Mouse (Mus musculus) limb, embryonic 14.5 days (tissue): ENCODE measurements at regions not wholly inside any gene's neighbourhood (a gene's known extent, or its start where the extent isn't known, plus 50 kb on each side); places are given as distances from the start of the nearest gene placed in this dataset.

Experiments
- ATAC-seq: fragments of 200-750 bp; cut with Nextera tagmentation; 2 replicates; pipeline ENCODE4 v1.8.0; 2017; ENCODE audit warnings: low read depth, moderate number of reproducible peaks, moderate TSS enrichment; ENCODE audit not compliant: low FRiP score
- DNase-seq: peaks from one replicate; pipeline ENCODE4 v3.0.0-alpha.2; 2015; ENCODE audit warnings: low spot score
- H3K27ac ChIP-seq: fragments of 300-500 bp; sonication (generic); replicated peaks from 2 replicates; pipeline ENCODE4 v1.5.1; 2014; ENCODE audit warnings: low read depth, mild to moderate bottlenecking, low read length, moderate library complexity, mixed read lengths
- H3K27me3 ChIP-seq: fragments of 300-500 bp; sonication (generic); 2 replicates; pipeline ENCODE4 v1.6.1; 2014; ENCODE audit warnings: low read length, mixed read lengths; ENCODE audit not compliant: control insufficient read depth, insufficient read depth
- H3K36me3 ChIP-seq: fragments of 300-500 bp; sonication (generic); 2 replicates; pipeline ENCODE4 v1.6.1; 2014; ENCODE audit warnings: mild to moderate bottlenecking, low read length, moderate library complexity, mixed read lengths; ENCODE audit not compliant: control insufficient read depth, insufficient read depth
- H3K4me1 ChIP-seq: fragments of 300-500 bp; sonication (generic); 2 replicates; pipeline ENCODE4 v1.6.1; 2014; ENCODE audit warnings: antibody characterized with exemption, low read length, mixed read lengths; ENCODE audit not compliant: control insufficient read depth, insufficient read depth
- H3K4me2 ChIP-seq: fragments of 300-500 bp; sonication (generic); replicated peaks from 2 replicates; pipeline ENCODE4 v1.6.1; 2014; ENCODE audit warnings: low read depth, mild to moderate bottlenecking, low read length, moderate library complexity; ENCODE audit not compliant: severe bottlenecking
- H3K4me3 ChIP-seq: fragments of 300-500 bp; sonication (generic); replicated peaks from 2 replicates; pipeline ENCODE4 v1.5.1; 2014; ENCODE audit warnings: low read length
- H3K9ac ChIP-seq: fragments of 300-500 bp; sonication (generic); 2 replicates; pipeline ENCODE4 v1.6.1; 2014; ENCODE audit warnings: mild to moderate bottlenecking, low read depth, low read length, moderate library complexity; ENCODE audit not compliant: severe bottlenecking
- H3K9me3 ChIP-seq: fragments of 300-500 bp; sonication (generic); 2 replicates; pipeline ENCODE4 v1.6.1; 2016; ENCODE audit warnings: low read length; ENCODE audit not compliant: control insufficient read depth
- POLR2A ChIP-seq: fragments of 200-500 bp; IDR thresholded peaks from 2 replicates; pipeline ENCODE4 v1.8.0; 2012; ENCODE audit warnings: inconsistent platforms, mild to moderate bottlenecking, moderate library complexity, borderline replicate concordance; ENCODE audit not compliant: insufficient read depth, insufficient read length; ENCODE audit errors: extremely low read depth
- WGBS: fragments of 180-500 bp; shearing (Covaris S2); extraction: QIAGEN DNeasy Blood & Tissue Kit; methylation state at CpG from one replicate; pipeline ENCODE4 v1.1.7; 2014; 5-methylcytosine and 5-hydroxymethylcytosine counted together

GRCm38 (mm10) chr8:12051357-12051756, 211.1 kb downstream of the Tex29 start:
- peak; percentile 13 for DNase-seq

GRCm38 (mm10) chr8:12055931-12056330, 215.7 kb downstream of the Tex29 start:
- Histone ChIP-seq H3K4me1 (no peaks in the 10 kb centered on the region; the same call in 1 of the 2 replicates), H3K4me2 (no peak overlapping the region), H3K36me3 (no peaks in the 10 kb centered on the region), H3K27me3 (no peaks in the 10 kb centered on the region), H3K4me3 (no peak overlapping the region), H3K9ac (no peak overlapping the region), H3K27ac (no peak overlapping the region), H3K9me3 (no peaks in the 10 kb centered on the region)
- no peak for ATAC-seq
- TF ChIP-seq POLR2A: no peak
- no peak for DNase-seq
- WGBS: 91% methylated on average over 9 of the region's 9 CpGs

More at GRCm38 (mm10) chr8:12051357-12051756, 211.1 kb downstream of the Tex29 start:
- ATAC-seq: 0 out of 2 replicates have a peak, but pooled peaks have one; percentile 30
- H3K9me3 ChIP-seq: no peaks in the 10 kb centered on the region
- H3K27ac ChIP-seq: no peak overlapping the region
- TF ChIP-seq POLR2A: no peak
- H3K36me3 ChIP-seq: no peaks in the 10 kb centered on the region
- H3K4me1 ChIP-seq: no peaks in the 10 kb centered on the region; the same call in 1 of the 2 replicates
- H3K4me2 ChIP-seq: no peak overlapping the region
- no peaks in the 10 kb centered on the region for H3K27me3 ChIP-seq
- H3K4me3 ChIP-seq: no peak overlapping the region
- WGBS: 25% methylated on average over 12 of the region's 12 CpGs
- H3K9ac ChIP-seq: peak overlapping the region; percentile 28; the same call in 1 of the 2 replicates

GRCm38 (mm10) chr8:12061237-12061636, 217.4 kb upstream of the A230072I06Rik start:
- Histone ChIP-seq H3K4me2 (no peak overlapping the region), H3K36me3 (no peaks in the 10 kb centered on the region), H3K27ac (no peak overlapping the region), H3K4me3 (no peak overlapping the region), H3K4me1 (no peaks in the 10 kb centered on the region), H3K27me3 (no peaks in the 10 kb centered on the region), H3K9ac (no peak overlapping the region), H3K9me3 (no peaks in the 10 kb centered on the region)
- ATAC-seq (no peak), DNase-seq (no peak)
- TF ChIP-seq POLR2A: no peak
- 55% methylated on average over 13 of the region's 13 CpGs for WGBS

GRCm38 (mm10) chr8:12062710-12063109, 215.9 kb upstream of the A230072I06Rik start:
- Histone ChIP-seq H3K4me3 (no peak overlapping the region), H3K9me3 (no peaks in the 10 kb centered on the region), H3K4me2 (no peak overlapping the region), H3K36me3 (no peaks in the 10 kb centered on the region), H3K9ac (no peak overlapping the region), H3K4me1 (no peaks in the 10 kb centered on the region), H3K27ac (no peak overlapping the region), H3K27me3 (no peaks in the 10 kb centered on the region)
- TF ChIP-seq POLR2A: no peak
- WGBS: 78% methylated on average over 8 of the region's 8 CpGs
- DNase-seq (no peak), ATAC-seq (no peak)

GRCm38 (mm10) chr8:12064664-12065063, 214.0 kb upstream of the A230072I06Rik start:
- no peak for TF ChIP-seq POLR2A
- no peaks in the 10 kb centered on the region for H3K9me3 ChIP-seq
- H3K36me3 ChIP-seq: no peaks in the 10 kb centered on the region
- no peaks in the 10 kb centered on the region for H3K27me3 ChIP-seq
- no peak for DNase-seq
- no peak overlapping the region for H3K4me3 ChIP-seq
- no peak overlapping the region for H3K9ac ChIP-seq
- no peaks in the 10 kb centered on the region for H3K4me1 ChIP-seq
- no peak for ATAC-seq
- no peak overlapping the region for H3K4me2 ChIP-seq
- 84% methylated on average over 7 of the region's 7 CpGs for WGBS
- no peak overlapping the region for H3K27ac ChIP-seq

GRCm38 (mm10) chr8:12066454-12066853, 212.2 kb upstream of the A230072I06Rik start:
- Histone ChIP-seq H3K4me3 (no peak overlapping the region), H3K27me3 (no peaks in the 10 kb centered on the region), H3K9ac (no peak overlapping the region), H3K27ac (no peak overlapping the region), H3K9me3 (no peaks in the 10 kb centered on the region), H3K36me3 (no peaks in the 10 kb centered on the region), H3K4me2 (no peak overlapping the region), H3K4me1 (no peaks in the 10 kb centered on the region)
- no peak for ATAC-seq
- WGBS: 85% methylated on average over 10 of the region's 10 CpGs
- no peak for DNase-seq
- TF ChIP-seq POLR2A: no peak
